Mouse (Mus musculus): Measurements from ENCODE around the gene Rrp1b. TPM values are rescaled to one million over a fixed set of nuclear protein-coding genes. Genes with fewer than 3 reads are reported as not detected.
A peak's percentile ranks its signal among the peaks of the same experiment; 100 is the strongest.
"Not testable (repeated sequence)": the region's sequence is repeated elsewhere in the genome, so short reads cannot be mapped to it uniquely, and the experiment has no call there.

Rrp1b gene
- polyA plus RNA-seq, 1 experiment from 2014 or later = 44.7 TPM

DNA sequence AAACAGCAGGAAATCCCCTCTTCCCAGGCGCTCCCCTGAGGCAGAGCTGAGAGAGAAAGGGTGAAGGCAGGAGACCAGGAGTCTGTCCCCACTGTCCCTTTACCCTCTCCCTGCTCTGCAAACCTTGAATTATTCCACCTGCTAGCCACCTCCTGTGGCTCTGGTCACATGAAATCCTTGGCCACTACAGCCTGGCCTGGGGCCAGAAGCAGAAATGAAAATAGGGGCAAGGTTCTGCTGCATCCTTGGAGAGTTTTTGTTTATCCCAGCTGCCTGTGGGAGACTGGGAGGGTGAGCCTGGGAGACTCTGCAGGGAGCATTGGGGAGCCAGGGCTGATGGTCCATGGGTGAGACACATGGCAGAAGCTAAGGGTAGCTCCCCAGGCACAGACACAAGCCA is 61.8 kb downstream of the Rrp1b start:
- peaks cover 10% of the 10 kb centered on the region for H3K4me1 ChIP-seq
- no peak overlapping the region for H3K4me3 ChIP-seq
- H3K9ac ChIP-seq = no peak overlapping the region
- peaks cover 33% of the 10 kb centered on the region for H3K27me3 ChIP-seq
- H3K36me3 ChIP-seq = no peaks in the 10 kb centered on the region
- no peaks in the 10 kb centered on the region for H3K9me3 ChIP-seq (replicated peaks)
- WGBS = 30% methylated on average over 1 of the region's 1 CpGs
- no peak for ATAC-seq (ENCODE audit: low FRiP score)
- no peak overlapping the region for H3K4me2 ChIP-seq (replicated peaks)
- no peak overlapping the region for H3K27ac ChIP-seq

DNA sequence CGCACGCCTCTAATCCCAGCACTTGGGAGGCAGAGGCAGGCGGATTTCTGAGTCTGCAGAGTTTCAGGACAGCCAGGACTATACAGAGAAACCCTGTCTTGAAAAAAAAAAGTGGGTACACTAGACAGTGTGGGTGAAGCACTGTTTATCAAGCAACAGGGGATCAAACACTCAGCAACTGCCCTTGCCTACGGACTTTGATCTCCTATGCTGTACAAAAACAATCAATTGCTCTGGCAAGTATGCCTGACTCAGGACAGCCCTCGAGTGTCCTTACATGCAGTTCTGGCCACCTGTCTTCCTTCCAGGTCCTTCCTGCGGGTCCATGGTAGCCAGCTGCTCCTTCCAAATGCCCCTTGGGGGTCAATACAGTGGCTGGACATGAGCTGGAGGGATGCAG is 63.0 kb downstream of the Rrp1b start:
- not testable (repeated sequence) for H3K36me3 ChIP-seq; H3K4me3 ChIP-seq; H3K4me2 ChIP-seq (replicated peaks); ATAC-seq (ENCODE audit: low FRiP score); H3K9me3 ChIP-seq (replicated peaks); H3K27ac ChIP-seq; H3K4me1 ChIP-seq; H3K9ac ChIP-seq
- H3K27me3 ChIP-seq = peaks cover 33% of the 10 kb centered on the region
- 89% methylated on average over 6 of the region's 6 CpGs for WGBS

DNA sequence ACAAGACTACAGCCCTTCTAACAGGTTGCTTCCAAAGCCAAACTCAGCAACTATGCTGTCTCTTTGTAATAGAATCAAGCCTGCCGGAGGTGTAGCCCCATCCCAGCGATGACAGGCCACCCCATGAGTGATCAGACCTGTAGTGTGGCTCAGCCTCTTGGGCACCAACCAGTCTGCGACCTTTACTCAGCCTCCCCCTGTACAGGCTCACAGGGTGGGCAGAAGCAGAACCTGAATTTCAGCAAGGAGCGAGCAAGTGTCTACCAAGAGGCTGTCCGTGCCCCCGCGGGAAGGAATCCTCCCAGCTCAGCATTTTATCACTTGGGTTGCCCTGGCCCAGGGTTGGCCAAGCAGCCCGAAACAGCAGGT is 63.7 kb downstream of the Rrp1b start:
- 30% methylated on average over 8 of the region's 8 CpGs for WGBS
- peak; percentile 19; the same call in 1 of the 2 replicates for ATAC-seq (ENCODE audit: low FRiP score)
- Histone ChIP-seq H3K27me3 (peaks cover 33% of the 10 kb centered on the region), H3K4me1 (peaks cover 10% of the 10 kb centered on the region), H3K9me3 (replicated peaks) (no peaks in the 10 kb centered on the region), H3K4me2 (replicated peaks) (peak overlapping the region; percentile 61), H3K27ac (no peak overlapping the region), H3K4me3 (peak overlapping the region; percentile 42), H3K9ac (peak overlapping the region; percentile 58; the same call in 1 of the 2 replicates), H3K36me3 (no peaks in the 10 kb centered on the region)

DNA sequence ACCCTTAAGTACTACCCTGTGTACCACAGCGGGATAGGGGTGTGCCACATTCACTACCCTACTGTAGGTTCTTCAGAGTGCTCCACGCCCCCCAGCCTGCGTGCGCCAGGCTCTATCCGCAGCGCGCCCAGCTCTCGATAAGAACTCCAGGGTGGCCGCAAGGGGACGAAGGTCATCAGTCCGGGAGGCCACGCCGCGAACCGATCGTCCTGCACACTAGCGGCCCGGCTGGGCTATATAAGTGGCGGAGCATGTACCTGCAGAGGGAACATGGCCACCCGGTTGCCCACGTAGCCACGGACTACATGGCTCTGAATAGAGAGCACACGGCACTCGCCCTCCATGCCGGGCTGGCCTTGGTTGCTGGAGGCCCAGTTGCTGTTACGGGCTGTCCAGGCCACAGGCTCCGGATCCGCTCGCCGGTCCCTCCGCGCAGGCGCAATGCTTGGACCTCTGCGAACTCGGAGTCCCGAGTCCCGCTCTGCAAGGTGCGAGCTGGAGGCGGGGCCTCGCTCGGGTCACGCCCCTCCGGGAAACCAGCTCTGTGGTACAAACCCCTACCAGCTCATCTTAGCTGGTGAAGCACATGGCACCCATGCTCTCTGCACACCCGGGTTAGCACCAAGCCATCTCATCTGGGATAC is 64.2 kb downstream of the Rrp1b start:
- peak; percentile 74 for ATAC-seq (ENCODE audit: low FRiP score)

DNA sequence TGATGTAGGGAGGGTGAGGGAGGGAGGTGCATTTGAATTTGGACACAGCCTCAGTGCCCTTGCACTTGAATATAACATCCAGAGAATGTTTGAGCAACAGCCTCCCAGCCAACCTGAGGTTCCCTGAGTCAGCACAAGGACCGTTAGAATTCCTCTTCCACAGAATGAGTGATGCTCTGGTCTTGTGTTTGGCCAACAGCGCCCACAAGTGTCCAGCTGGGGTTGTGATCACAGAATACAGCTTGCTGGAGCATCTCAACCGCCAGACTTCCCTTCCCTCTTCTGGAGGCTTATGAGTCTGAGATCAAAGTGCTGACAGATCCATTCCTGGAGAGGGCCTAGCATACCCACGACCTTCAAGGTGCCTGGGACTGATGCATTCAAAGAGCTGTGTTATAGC is 67.2 kb downstream of the Rrp1b start:
- Histone ChIP-seq H3K9me3 (replicated peaks) (no peaks in the 10 kb centered on the region), H3K36me3 (no peaks in the 10 kb centered on the region), H3K9ac (no peak overlapping the region), H3K4me3 (no peak overlapping the region), H3K27me3 (peaks cover 30% of the 10 kb centered on the region), H3K4me2 (replicated peaks) (no peak overlapping the region), H3K27ac (no peak overlapping the region), H3K4me1 (peaks cover 10% of the 10 kb centered on the region)
- no peak for ATAC-seq (ENCODE audit: low FRiP score)
- 26% methylated on average over 4 of the region's 4 CpGs for WGBS

More for the DNA sequence above, 64.2 kb downstream of the Rrp1b start:
- Histone ChIP-seq H3K4me1 (peaks cover 10% of the 10 kb centered on the region), H3K36me3 (no peaks in the 10 kb centered on the region), H3K9ac (peak overlapping the region; percentile 58), H3K27ac (no peak overlapping the region), H3K4me2 (replicated peaks) (peak overlapping the region; percentile 61), H3K4me3 (peak overlapping the region; percentile 42), H3K27me3 (peaks cover 33% of the 10 kb centered on the region), H3K9me3 (replicated peaks) (no peaks in the 10 kb centered on the region)
- WGBS = 2% methylated on average over 44 of the region's 44 CpGs

DNA sequence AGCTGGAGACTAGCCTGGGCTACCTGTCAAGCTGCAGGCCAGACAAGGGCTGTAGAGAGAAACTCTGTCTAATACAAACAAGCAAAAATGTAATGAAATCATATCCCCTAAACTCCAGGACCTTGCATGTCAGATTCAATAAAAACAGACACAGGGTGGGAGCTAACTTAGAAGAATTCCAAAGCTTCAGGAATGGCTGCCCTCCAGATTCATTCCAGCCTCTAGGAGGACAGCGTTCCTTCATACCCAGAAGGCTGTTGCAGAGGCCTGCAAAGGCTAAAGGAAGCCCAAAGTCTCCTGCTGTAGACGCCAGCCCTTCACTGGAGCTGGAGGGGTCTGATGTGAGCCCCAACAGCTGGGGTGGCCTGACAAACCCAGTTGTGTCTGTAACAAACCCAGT is 70.5 kb downstream of the Rrp1b start:
- no peaks in the 10 kb centered on the region for H3K9me3 ChIP-seq (replicated peaks)
- no peaks in the 10 kb centered on the region for H3K36me3 ChIP-seq
- H3K27ac ChIP-seq = no peak overlapping the region
- WGBS = 67% methylated on average over 2 of the region's 2 CpGs
- no peaks in the 10 kb centered on the region for H3K4me1 ChIP-seq
- H3K27me3 ChIP-seq = peaks cover 7% of the 10 kb centered on the region
- no peak overlapping the region for H3K4me2 ChIP-seq (replicated peaks)
- no peak overlapping the region for H3K9ac ChIP-seq
- H3K4me3 ChIP-seq = no peak overlapping the region
- no peak for ATAC-seq (ENCODE audit: low FRiP score)

DNA sequence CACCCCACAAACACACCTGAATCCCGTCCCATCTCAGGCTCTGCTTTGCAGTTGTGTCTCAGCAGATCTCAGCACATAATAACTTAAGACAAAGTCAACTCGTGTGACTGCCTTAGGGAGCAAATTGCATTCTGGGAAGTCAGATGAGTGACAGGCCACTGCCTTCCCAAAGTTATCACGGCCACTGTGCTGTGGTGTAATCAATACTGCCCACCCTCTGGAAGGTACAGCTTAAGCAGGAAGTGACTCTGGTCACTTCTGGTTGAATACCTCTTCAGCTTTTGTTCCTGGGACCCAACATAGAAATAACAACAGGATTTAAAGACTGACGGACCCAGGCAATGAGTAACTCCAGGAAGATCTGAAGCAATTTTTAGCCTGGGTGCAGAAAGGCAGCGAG is 72.0 kb downstream of the Rrp1b start:
- Histone ChIP-seq H3K36me3 (no peaks in the 10 kb centered on the region), H3K4me1 (no peaks in the 10 kb centered on the region), H3K9ac (no peak overlapping the region), H3K27me3 (peaks cover 1% of the 10 kb centered on the region), H3K4me2 (replicated peaks) (no peak overlapping the region), H3K9me3 (replicated peaks) (no peaks in the 10 kb centered on the region), H3K4me3 (no peak overlapping the region), H3K27ac (no peak overlapping the region)
- ATAC-seq (ENCODE audit: low FRiP score) = no peak
- 69% methylated on average over 5 of the region's 5 CpGs for WGBS

DNA sequence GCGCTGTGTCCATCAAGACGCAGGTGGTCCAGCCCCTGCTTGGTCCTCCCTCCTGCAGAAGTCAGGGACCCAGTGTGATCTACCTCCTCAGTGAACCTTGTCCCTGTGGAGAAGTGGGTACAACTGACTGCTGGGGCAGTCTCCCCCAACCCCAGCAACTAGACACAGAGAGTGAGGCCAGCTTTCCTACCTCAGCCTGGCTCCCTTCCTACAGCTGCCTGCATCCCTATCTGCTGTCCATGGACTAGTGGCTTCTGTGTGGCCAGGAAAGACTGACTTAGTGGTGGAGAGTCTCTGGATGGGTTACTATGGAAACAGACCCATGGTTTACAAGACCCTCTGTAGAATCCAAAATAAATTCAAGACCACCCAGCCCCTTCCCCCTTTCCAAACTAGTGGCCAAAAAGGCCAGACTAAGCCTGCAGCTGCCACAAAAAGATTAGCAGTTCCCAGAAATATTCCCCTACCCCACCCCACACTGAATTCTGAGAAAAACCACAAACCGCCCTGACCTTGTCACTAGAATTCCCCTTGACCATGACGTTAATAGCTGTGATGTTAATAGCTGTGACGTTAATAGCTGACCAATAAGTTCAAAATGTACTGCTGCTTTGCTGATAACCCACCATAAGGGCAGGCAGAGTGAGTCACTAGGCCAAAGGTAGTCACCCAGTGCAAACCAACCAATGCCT is 72.6 kb downstream of the Rrp1b start:
- not testable (repeated sequence) for H3K4me1 ChIP-seq; ATAC-seq (ENCODE audit: low FRiP score); H3K27ac ChIP-seq; H3K4me2 ChIP-seq (replicated peaks); H3K9ac ChIP-seq; H3K4me3 ChIP-seq; H3K27me3 ChIP-seq; H3K36me3 ChIP-seq; H3K9me3 ChIP-seq (replicated peaks)
- WGBS = 80% methylated on average over 5 of the region's 5 CpGs

DNA sequence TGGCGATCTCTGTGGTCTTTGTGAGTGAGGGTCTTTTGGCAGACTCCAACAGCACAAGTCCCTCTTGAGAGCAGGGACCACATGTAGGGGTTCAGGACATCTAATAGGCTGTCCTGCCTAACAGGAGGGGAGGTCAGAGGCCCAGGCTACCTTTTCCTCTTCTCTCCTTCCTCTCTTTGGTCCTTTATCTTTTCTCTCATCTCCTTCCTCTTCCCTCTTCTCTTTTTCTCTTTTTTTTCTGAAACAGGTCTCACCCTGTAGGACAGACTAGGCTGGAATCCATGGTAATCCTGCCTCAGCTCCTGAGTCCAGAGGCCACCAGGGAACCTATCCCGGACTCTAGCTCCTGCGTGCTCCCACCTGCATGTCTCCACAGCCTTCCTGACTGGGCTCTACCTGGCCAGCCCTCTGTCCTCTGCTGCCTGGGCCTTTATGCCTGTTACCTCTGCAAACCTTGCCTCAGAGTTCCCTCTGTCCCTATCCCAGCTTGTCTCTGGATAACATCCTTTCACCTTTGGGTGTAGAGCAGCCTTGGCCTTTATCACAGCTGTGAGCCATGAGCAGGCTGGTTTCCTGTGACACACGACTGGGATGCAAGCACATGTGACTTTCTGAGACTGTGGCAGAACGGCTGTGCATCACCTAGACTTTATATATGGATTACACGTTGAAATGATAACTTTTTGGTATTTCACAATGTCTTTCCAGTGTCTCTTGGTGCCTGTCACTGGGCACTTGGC is 73.5 kb downstream of the Rrp1b start:
- WGBS = 68% methylated on average over 6 of the region's 6 CpGs
- Histone ChIP-seq H3K27ac (no peak overlapping the region), H3K36me3 (no peaks in the 10 kb centered on the region), H3K4me3 (no peak overlapping the region), H3K9ac (no peak overlapping the region), H3K9me3 (replicated peaks) (no peaks in the 10 kb centered on the region), H3K4me2 (replicated peaks) (no peak overlapping the region), H3K4me1 (peaks cover 11% of the 10 kb centered on the region), H3K27me3 (peaks cover 15% of the 10 kb centered on the region)
- ATAC-seq (ENCODE audit: low FRiP score) = no peak

DNA sequence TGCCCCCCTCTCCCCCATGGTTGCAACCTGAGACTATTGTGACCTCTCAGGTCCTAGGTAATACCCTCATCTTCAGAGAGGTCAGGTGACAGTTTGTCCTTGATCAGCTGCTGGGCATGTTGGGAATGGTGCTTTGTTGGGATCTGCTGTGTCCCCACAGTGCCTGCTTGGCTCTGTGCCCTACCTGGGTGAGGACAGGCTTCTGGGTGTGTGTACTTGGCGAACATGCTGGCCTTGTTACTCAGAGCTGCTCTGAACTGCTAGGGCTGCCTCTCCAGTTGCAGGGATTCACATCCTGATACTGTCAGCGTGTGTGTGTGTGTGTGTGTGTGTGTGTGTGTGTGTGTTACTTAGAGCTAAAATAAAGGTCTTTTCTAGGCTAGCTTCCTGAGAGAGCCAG is 74.5 kb downstream of the Rrp1b start:
- Histone ChIP-seq H3K9ac (no peak overlapping the region), H3K36me3 (no peaks in the 10 kb centered on the region), H3K4me3 (no peak overlapping the region), H3K4me1 (peaks cover 12% of the 10 kb centered on the region), H3K9me3 (replicated peaks) (no peaks in the 10 kb centered on the region), H3K27me3 (peaks cover 20% of the 10 kb centered on the region), H3K27ac (no peak overlapping the region), H3K4me2 (replicated peaks) (no peak overlapping the region)
- 67% methylated on average over 2 of the region's 2 CpGs for WGBS
- no peak for ATAC-seq (ENCODE audit: low FRiP score)

DNA sequence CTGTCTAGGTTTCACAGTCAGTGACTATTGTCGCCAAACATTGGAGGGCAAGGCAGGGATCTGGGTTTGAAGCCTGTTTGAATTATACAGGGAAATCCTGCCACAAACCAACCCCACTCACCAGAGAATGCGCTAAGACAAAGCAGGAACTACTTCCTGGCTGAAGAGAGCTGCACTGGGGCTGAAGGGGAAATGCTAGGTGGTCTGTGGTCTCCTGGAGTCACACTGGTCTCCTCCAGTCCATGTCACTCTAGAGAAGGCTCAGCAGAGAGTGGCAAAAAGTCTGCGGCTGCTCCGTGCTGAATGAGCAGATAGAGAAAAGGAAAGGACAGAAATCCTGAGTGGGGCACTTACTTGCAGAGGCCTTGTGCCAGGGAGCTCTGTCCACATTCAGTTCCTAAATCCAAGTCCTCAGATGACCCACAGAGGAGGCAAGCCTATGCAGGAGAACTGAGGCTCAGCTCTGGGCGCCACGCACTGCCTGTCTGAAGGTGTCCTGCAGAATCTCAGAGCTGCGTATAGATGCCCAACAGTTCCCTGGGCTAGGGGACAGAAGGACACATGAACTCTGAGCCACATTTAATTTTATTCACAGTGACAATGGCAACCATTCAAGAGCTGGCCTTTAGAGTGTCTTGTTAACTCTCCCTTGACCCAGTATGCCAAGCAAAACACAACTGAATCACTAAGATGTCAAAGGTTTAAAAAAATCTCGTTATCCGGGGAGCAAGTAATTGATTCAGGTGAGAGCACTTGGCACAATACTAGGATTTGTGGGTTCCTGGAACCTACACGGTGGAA is 75.3 kb downstream of the Rrp1b start:
- H3K27ac ChIP-seq = no peak overlapping the region
- no peak for ATAC-seq (ENCODE audit: low FRiP score)
- H3K9ac ChIP-seq = no peak overlapping the region
- H3K4me1 ChIP-seq = peaks cover 12% of the 10 kb centered on the region
- 85% methylated on average over 10 of the region's 10 CpGs for WGBS
- H3K4me2 ChIP-seq (replicated peaks) = no peak overlapping the region
- no peak overlapping the region for H3K4me3 ChIP-seq
- H3K9me3 ChIP-seq (replicated peaks) = no peaks in the 10 kb centered on the region
- no peaks in the 10 kb centered on the region for H3K36me3 ChIP-seq
- peaks cover 28% of the 10 kb centered on the region for H3K27me3 ChIP-seq
